Mouse (Mus musculus): ENCODE measurements at regions not wholly inside any gene's neighbourhood (a gene's known extent, or its start where the extent isn't known, plus 50 kb on each side); places are given as distances from the start of the nearest gene placed in this dataset.

DNA sequence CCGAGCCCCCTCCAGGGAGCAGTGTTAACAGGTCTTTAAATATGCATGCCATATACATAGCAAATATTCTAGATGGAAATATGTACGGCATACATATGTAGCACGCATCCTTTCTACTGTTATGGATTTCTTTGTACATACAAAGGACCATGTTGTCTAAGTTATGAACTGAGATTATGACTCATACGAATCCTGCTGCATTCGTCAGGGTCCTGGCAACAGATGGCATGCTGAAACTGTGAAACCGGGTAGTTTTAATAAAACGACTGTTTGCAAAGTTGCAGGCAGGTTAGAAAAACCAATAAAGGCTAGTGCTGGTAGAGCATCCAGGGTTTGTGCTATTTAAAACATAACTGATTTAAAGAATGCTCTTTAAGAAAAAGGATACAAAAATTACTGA, 88.8 kb upstream of the Tlk1 start:
- DNase-seq: no peak

DNA sequence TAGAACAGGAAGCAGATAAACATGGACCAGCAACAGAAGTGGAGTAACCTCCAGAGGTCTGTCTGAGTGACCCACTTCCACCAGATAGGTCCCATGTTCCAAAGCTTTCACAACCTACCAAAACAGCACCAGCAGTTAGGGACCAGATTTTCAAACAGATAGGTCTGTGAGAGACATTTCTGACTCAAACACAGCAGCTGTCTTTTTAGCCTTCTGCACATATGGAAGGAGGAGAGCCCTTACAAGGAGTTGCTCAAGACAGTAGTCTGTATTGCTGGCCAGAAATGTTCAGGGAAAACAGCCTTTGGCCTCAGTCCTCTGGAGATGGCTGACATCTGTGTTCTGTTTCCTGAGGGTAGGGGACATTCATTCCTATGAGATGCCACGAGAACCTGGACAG, 83.9 kb upstream of the Tlk1 start:
- no peak for DNase-seq

- DNase-seq: no peak
Measured at GRCm38 (mm10) chr2:70908579-70908978, 83.1 kb upstream of the Tlk1 start.

DNA sequence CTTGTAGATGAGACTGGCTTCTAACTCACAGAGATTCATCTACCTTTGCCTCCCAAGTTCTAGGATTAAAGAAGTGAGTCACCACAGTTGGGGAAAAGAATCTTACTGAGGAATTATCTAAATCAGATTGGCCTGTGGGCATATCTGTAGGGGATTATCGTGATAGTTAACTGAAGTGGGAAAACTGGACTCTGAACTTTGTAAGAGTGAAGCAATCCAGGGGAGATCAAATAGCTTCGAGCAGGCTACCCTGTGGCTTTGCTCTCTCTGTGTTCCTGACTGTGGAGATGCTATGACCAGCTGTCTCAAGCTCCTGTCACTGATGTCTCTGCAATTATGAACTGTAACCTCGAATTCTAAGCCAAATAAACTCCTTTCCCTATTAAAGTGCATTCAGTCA, 80.7 kb upstream of the Tlk1 start:
- no peak for DNase-seq

- no peak for DNase-seq
Measured at GRCm38 (mm10) chr2:70904429-70904828, 78.9 kb upstream of the Tlk1 start.

DNA sequence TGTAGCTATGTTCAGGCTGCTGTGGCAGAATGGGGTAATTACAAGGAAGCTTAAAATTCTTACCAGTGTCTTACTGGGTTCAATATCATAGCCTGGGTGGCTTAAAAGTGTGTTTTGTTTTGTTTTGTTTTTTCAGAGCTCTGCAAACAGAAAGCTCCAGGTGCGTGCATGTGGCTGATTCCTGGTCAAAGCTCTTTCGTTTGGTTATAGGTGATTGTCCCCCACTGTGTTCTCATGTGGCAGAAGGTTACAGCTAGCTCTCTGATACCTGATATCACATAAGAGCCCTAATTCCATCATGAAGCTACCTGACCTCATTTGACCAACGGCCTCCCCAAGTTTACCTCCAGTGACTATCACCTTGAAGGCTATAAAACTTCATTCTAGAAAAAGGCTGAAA, 76.7 kb upstream of the Tlk1 start:
- DNase-seq: no peak

- DNase-seq: peak; percentile 44
Measured at GRCm38 (mm10) chr2:70901479-70901878, 76.0 kb upstream of the Tlk1 start.

GRCm38 (mm10) chr2:70899056-70899455, 73.5 kb upstream of the Tlk1 start:
- no peak for DNase-seq

- peak; percentile 49 for DNase-seq
Measured at GRCm38 (mm10) chr2:70898396-70898795, 72.9 kb upstream of the Tlk1 start.

DNA sequence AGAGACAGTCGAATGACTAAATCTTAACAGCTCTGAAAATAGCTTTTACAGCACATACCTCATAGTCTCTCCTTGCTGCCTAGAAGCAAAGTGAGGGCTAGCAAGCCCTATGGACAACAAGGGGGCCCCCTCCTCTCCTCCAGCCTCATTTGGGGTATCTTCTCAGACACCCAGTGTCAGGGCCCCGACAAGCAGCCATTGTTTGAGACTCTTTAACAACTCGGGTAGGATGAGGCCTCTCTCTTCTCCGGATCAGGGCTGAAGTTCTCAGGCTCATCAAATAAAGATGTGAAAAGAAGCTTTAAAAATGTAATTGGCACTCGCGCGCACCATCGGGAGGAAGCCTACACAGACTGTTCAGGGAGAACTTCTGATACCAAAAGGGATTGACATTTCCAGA, 71.8 kb upstream of the Tlk1 start:
- no peak for DNase-seq

DNA sequence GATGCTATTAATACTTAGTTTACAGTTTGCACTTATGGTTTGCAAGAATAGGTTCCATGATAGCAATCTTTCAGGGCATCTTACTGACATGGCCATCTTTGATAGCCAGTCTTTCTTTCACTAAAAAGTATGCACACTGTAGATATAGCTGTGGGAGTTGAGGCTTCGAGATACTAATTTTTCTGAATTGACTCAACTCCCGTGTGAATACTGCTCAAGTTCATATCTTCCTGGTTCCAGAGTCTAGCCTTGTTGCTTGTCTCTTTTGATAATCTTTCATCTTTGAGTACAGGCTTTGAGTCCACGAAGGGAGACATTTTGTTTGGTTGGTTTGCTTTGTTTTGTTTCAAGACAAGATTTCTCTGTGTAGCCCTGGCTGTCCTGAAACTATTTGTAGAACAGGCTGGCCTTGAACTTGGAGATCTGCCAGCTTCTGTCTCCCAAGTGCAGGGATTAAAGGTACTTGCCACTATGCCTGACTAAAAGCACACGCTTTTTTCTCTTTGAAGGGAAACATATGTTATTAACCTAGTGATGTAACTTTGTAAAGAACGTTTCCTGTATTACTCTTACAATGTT, 64.1 kb upstream of the Tlk1 start:
- DNase-seq: peak; percentile 29

- no peak for DNase-seq
Measured at GRCm38 (mm10) chr2:70888840-70889469, 63.4 kb upstream of the Tlk1 start.

DNA sequence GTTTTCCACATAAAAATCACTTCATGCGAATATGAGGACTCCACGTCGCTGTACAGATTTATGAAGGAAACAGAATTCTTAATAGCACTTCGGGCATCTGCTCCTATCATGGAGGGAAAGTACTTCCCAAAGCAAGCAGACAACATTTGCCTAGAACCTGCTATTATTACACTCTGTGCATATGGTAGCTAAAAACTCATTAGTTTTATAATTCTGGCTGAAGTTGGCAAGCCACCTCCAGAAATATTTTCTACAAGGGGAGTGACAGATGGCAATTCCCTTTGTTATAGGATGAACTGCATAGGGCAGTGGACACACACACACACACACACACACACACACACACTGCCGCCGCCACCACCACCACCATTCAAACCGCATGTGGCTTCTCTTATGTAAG, 61.3 kb upstream of the Tlk1 start:
- no peak for DNase-seq

DNA sequence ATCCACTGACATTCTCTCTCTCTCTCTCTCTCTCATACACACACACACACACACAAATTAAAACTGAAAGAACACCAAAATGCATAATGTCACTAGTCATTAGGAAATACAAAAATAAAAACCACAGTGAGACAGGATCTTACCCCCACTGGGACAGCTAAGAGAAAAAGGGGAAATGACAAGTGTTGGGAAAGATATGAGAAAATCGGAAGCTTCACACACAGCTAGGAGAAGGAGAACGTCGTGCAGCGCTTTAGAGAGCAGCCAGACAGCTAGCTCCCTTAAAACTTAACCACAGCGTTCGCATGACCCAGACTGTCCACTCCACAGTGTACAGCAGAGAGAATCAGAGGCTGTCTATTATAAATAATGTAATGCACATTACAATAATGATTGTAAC, 60.1 kb upstream of the Tlk1 start:
- DNase-seq: no peak

DNA sequence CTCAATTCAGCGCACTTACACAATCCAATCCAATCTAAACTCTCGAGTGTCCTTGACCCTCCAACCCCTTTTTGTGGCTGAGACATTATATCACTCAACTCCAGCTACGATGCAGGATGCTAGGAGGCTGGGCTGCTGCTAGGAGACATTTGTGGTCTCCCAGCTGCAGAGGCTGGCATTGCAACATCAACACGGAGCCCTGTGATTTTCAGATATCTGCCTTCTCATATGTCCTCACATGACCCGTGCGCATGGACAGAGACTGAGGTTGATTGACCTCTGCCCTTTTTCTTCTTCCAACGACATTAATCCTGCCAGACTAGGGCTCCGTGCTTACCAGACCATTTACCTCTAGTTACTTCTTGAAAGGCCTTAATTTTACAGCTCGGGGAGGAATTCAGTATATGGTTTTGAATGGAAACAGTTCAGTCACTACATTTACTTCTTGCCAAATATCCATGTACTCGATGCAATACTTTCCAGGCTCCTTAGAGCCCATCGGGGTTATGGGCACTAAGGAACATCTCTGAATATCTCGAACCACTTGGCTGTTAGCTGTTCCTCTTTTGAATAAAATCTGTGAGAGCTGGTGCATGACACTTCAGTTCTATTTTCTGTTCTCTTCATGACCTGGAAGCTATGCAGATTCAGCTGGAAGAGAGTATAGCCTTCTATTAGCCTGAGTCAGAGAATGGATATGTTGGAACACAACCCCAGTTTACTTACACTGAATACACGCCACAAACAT, 52.0 kb upstream of the Tlk1 start:
- no peak for DNase-seq

- DNase-seq: no peak
Measured at GRCm38 (mm10) chr2:70876251-70876650, 50.7 kb upstream of the Tlk1 start.

All from heart, postnatal 4 days (tissue).